Mouse (Mus musculus): ENCODE data around the gene Stk10. TPM values are rescaled to one million over a fixed set of nuclear protein-coding genes. Genes with fewer than 3 reads are reported as not detected.

Gene Stk10
- polyA plus RNA-seq, 1 experiment from 2014 or later = 2.1 TPM

- Histone ChIP-seq H3K4me3 (no peak overlapping the region), H3K27me3 (ENCODE audit: low read depth, poor library complexity, severe bottlenecking) (no peaks in the 10 kb centered on the region), H3K9me3 (replicated peaks) (no peaks in the 10 kb centered on the region), H3K36me3 (no peaks in the 10 kb centered on the region), H3K4me1 (peaks cover 35% of the 10 kb centered on the region), H3K27ac (replicated peaks) (0 out of 2 replicates have a peak overlapping the region, but pooled peaks have one; percentile 9)
- DNase-seq (ENCODE audit: low spot score) = no peak
- 86% methylated on average over 12 of the region's 12 CpGs for WGBS
Measured at GRCm38 (mm10) chr11:32621831-32622478, 88.8 kb downstream of the Stk10 start.

GRCm38 (mm10) chr11:32622479-32623190 lies 89.5 kb downstream of the Stk10 start:
- Histone ChIP-seq H3K4me3 (no peak overlapping the region), H3K9me3 (replicated peaks) (no peaks in the 10 kb centered on the region), H3K27me3 (ENCODE audit: low read depth, poor library complexity, severe bottlenecking) (no peaks in the 10 kb centered on the region), H3K36me3 (no peaks in the 10 kb centered on the region), H3K27ac (replicated peaks) (0 out of 2 replicates have a peak overlapping the region, but pooled peaks have one; percentile 9), H3K4me1 (peaks cover 35% of the 10 kb centered on the region)
- 82% methylated on average over 13 of the region's 13 CpGs for WGBS
- DNase-seq (ENCODE audit: low spot score) = peak; percentile 10

- Histone ChIP-seq H3K27me3 (ENCODE audit: low read depth, poor library complexity, severe bottlenecking) (no peaks in the 10 kb centered on the region), H3K4me1 (peaks cover 35% of the 10 kb centered on the region), H3K36me3 (no peaks in the 10 kb centered on the region), H3K4me3 (no peak overlapping the region), H3K9me3 (replicated peaks) (no peaks in the 10 kb centered on the region), H3K27ac (replicated peaks) (peak overlapping the region; percentile 56)
- DNase-seq (ENCODE audit: low spot score) = no peak
- 84% methylated on average over 5 of the region's 5 CpGs for WGBS
Measured at GRCm38 (mm10) chr11:32623236-32623635, 90.1 kb downstream of the Stk10 start.

GRCm38 (mm10) chr11:32623912-32624311 lies 90.8 kb downstream of the Stk10 start:
- DNase-seq (ENCODE audit: low spot score) = no peak
- H3K27ac ChIP-seq (replicated peaks) = peak overlapping the region; percentile 56; the same call in 1 of the 2 replicates
- H3K9me3 ChIP-seq (replicated peaks) = no peaks in the 10 kb centered on the region
- H3K36me3 ChIP-seq = no peaks in the 10 kb centered on the region
- H3K4me1 ChIP-seq = peaks cover 35% of the 10 kb centered on the region
- H3K27me3 ChIP-seq (ENCODE audit: low read depth, poor library complexity, severe bottlenecking) = no peaks in the 10 kb centered on the region
- no peak overlapping the region for H3K4me3 ChIP-seq
- WGBS = 71% methylated on average over 6 of the region's 6 CpGs

GRCm38 (mm10) chr11:32625677-32626076 lies 92.6 kb downstream of the Stk10 start:
- peak; percentile 25 for DNase-seq (ENCODE audit: low spot score)
- no peaks in the 10 kb centered on the region for H3K9me3 ChIP-seq (replicated peaks)
- no peak overlapping the region for H3K27ac ChIP-seq (replicated peaks)
- H3K4me3 ChIP-seq = no peak overlapping the region
- no peaks in the 10 kb centered on the region for H3K36me3 ChIP-seq
- H3K27me3 ChIP-seq (ENCODE audit: low read depth, poor library complexity, severe bottlenecking) = no peaks in the 10 kb centered on the region
- H3K4me1 ChIP-seq = peaks cover 17% of the 10 kb centered on the region
- 76% methylated on average over 1 of the region's 1 CpGs for WGBS

- WGBS = 84% methylated on average over 6 of the region's 6 CpGs
- no peak overlapping the region for H3K27ac ChIP-seq (replicated peaks)
- DNase-seq (ENCODE audit: low spot score) = no peak
Measured at GRCm38 (mm10) chr11:32626079-32626478, 93.0 kb downstream of the Stk10 start.

GRCm38 (mm10) chr11:32627900-32628299 lies 94.8 kb downstream of the Stk10 start:
- H3K27me3 ChIP-seq (ENCODE audit: low read depth, poor library complexity, severe bottlenecking) = no peaks in the 10 kb centered on the region
- no peak overlapping the region for H3K4me3 ChIP-seq
- no peaks in the 10 kb centered on the region for H3K36me3 ChIP-seq
- no peak for DNase-seq (ENCODE audit: low spot score)
- H3K27ac ChIP-seq (replicated peaks) = no peak overlapping the region
- no peaks in the 10 kb centered on the region for H3K9me3 ChIP-seq (replicated peaks)
- WGBS = 82% methylated on average over 6 of the region's 6 CpGs
- peaks cover 11% of the 10 kb centered on the region for H3K4me1 ChIP-seq

More at GRCm38 (mm10) chr11:32626079-32626478, 93.0 kb downstream of the Stk10 start:
- Histone ChIP-seq H3K4me3 (no peak overlapping the region), H3K27me3 (ENCODE audit: low read depth, poor library complexity, severe bottlenecking) (no peaks in the 10 kb centered on the region), H3K36me3 (no peaks in the 10 kb centered on the region), H3K4me1 (peaks cover 16% of the 10 kb centered on the region), H3K9me3 (replicated peaks) (no peaks in the 10 kb centered on the region)

GRCm38 (mm10) chr11:32629713-32630211 lies 96.7 kb downstream of the Stk10 start:
- H3K36me3 ChIP-seq = no peaks in the 10 kb centered on the region
- no peaks in the 10 kb centered on the region for H3K27me3 ChIP-seq (ENCODE audit: low read depth, poor library complexity, severe bottlenecking)
- H3K4me1 ChIP-seq = no peaks in the 10 kb centered on the region
- 82% methylated on average over 4 of the region's 4 CpGs for WGBS
- no peak for DNase-seq (ENCODE audit: low spot score)
- no peak overlapping the region for H3K27ac ChIP-seq (replicated peaks)
- no peak overlapping the region for H3K4me3 ChIP-seq
- no peaks in the 10 kb centered on the region for H3K9me3 ChIP-seq (replicated peaks)

- Histone ChIP-seq H3K36me3 (no peaks in the 10 kb centered on the region), H3K27me3 (ENCODE audit: low read depth, poor library complexity, severe bottlenecking) (no peaks in the 10 kb centered on the region), H3K27ac (replicated peaks) (no peak overlapping the region), H3K4me3 (no peak overlapping the region), H3K4me1 (no peaks in the 10 kb centered on the region), H3K9me3 (replicated peaks) (no peaks in the 10 kb centered on the region)
- DNase-seq (ENCODE audit: low spot score) = no peak
- WGBS = 97% methylated on average over 5 of the region's 5 CpGs
Measured at GRCm38 (mm10) chr11:32632671-32633070, 99.6 kb downstream of the Stk10 start.

GRCm38 (mm10) chr11:32633542-32633941 lies 100.4 kb downstream of the Stk10 start:
- no peaks in the 10 kb centered on the region for H3K4me1 ChIP-seq
- no peak for DNase-seq (ENCODE audit: low spot score)
- no peak overlapping the region for H3K27ac ChIP-seq (replicated peaks)
- no peaks in the 10 kb centered on the region for H3K36me3 ChIP-seq
- no peaks in the 10 kb centered on the region for H3K9me3 ChIP-seq (replicated peaks)
- no peak overlapping the region for H3K4me3 ChIP-seq
- 72% methylated on average over 3 of the region's 3 CpGs for WGBS
- H3K27me3 ChIP-seq (ENCODE audit: low read depth, poor library complexity, severe bottlenecking) = no peaks in the 10 kb centered on the region

GRCm38 (mm10) chr11:32634143-32634542 lies 101.0 kb downstream of the Stk10 start:
- WGBS = 85% methylated on average over 2 of the region's 2 CpGs
- Histone ChIP-seq H3K4me1 (no peaks in the 10 kb centered on the region), H3K4me3 (no peak overlapping the region), H3K27me3 (ENCODE audit: low read depth, poor library complexity, severe bottlenecking) (no peaks in the 10 kb centered on the region), H3K36me3 (no peaks in the 10 kb centered on the region), H3K27ac (replicated peaks) (no peak overlapping the region), H3K9me3 (replicated peaks) (no peaks in the 10 kb centered on the region)
- no peak for DNase-seq (ENCODE audit: low spot score)

- WGBS = 56% methylated on average over 2 of the region's 2 CpGs
Measured at GRCm38 (mm10) chr11:32634842-32635241, 101.7 kb downstream of the Stk10 start.

GRCm38 (mm10) chr11:32636275-32636674 lies 103.2 kb downstream of the Stk10 start:
- no peak for DNase-seq (ENCODE audit: low spot score)
- Histone ChIP-seq H3K36me3 (no peaks in the 10 kb centered on the region), H3K4me1 (peaks cover 10% of the 10 kb centered on the region), H3K27ac (replicated peaks) (no peak overlapping the region), H3K27me3 (ENCODE audit: low read depth, poor library complexity, severe bottlenecking) (no peaks in the 10 kb centered on the region), H3K9me3 (replicated peaks) (no peaks in the 10 kb centered on the region), H3K4me3 (no peak overlapping the region)
- WGBS = 85% methylated on average over 4 of the region's 4 CpGs

More at GRCm38 (mm10) chr11:32634842-32635241, 101.7 kb downstream of the Stk10 start:
- no peak overlapping the region for H3K4me3 ChIP-seq
- no peak overlapping the region for H3K27ac ChIP-seq (replicated peaks)
- no peak for DNase-seq (ENCODE audit: low spot score)
- H3K27me3 ChIP-seq (ENCODE audit: low read depth, poor library complexity, severe bottlenecking) = no peaks in the 10 kb centered on the region
- no peaks in the 10 kb centered on the region for H3K36me3 ChIP-seq
- H3K9me3 ChIP-seq (replicated peaks) = no peaks in the 10 kb centered on the region
- H3K4me1 ChIP-seq = 0 out of 2 replicates have a peak, but pooled peaks cover 2% of the 10 kb centered on the region

Data from midbrain, embryonic 10.5 days (tissue).